Mouse (Mus musculus): ENCODE results near the gene Morn1.

- TF ChIP-seq CTCF (IDR thresholded peaks at IDR 0.05; ENCODE audit: borderline replicate concordance, extremely low read depth, insufficient read depth, insufficient read length) (no peak), POLR2A (IDR thresholded peaks at IDR 0.05; ENCODE audit: borderline replicate concordance, extremely low read depth, insufficient read depth, insufficient read length, poor library complexity, severe bottlenecking) (no peak)
These were observed 63.5 kb downstream of the Morn1 start for GRCm38 (mm10) chr4:155149941-155150275.

All from brain, embryonic 14.5 days (tissue).